Mouse (Mus musculus) kidney, adult 2 months (tissue): ENCODE results near the gene Cdc34. TPM values are rescaled to one million over a fixed set of nuclear protein-coding genes. Genes with fewer than 3 reads are reported as not detected.
"Not testable (repeated sequence)": the region's sequence is repeated elsewhere in the genome, so short reads cannot be mapped to it uniquely, and the experiment has no call there.

Source experiments
- DNase-seq: peaks from one replicate; pipeline ENCODE4 v3.0.0; 2021
- H3K27ac ChIP-seq: fragments of 200-500 bp; 2 replicates; pipeline ENCODE4 v1.5.1; 2012; ENCODE audit warnings: low read depth, low read length, control low read depth, inconsistent platforms; ENCODE audit not compliant: insufficient read depth
- H3K27me3 ChIP-seq: fragments of 200-500 bp; replicated peaks from 2 replicates; pipeline ENCODE4 v1.6.1; 2012; ENCODE audit warnings: mild to moderate bottlenecking, moderate library complexity, low read length, inconsistent platforms; ENCODE audit not compliant: control insufficient read depth, insufficient read depth
- H3K36me3 ChIP-seq: fragments of 200-500 bp; 2 replicates; pipeline ENCODE4 v1.6.1; 2012; ENCODE audit warnings: mild to moderate bottlenecking, moderate library complexity, low read length, inconsistent platforms; ENCODE audit not compliant: control insufficient read depth, insufficient read depth
- H3K4me1 ChIP-seq: fragments of 200-500 bp; 2 replicates; pipeline ENCODE4 v1.6.1; 2011; ENCODE audit warnings: low read length; ENCODE audit not compliant: control insufficient read depth, insufficient read depth
- H3K4me3 ChIP-seq: fragments of 200-500 bp; 2 replicates; pipeline ENCODE4 v1.5.1; 2011; ENCODE audit warnings: mild to moderate bottlenecking, low read depth, low read length, control low read depth; ENCODE audit not compliant: insufficient read depth
- CTCF ChIP-seq: fragments of 200-500 bp; conservative IDR thresholded peaks from 2 replicates; pipeline ENCODE4 v1.5.1; 2011; ENCODE audit warnings: low read depth, mild to moderate bottlenecking, control low read depth, low read length, moderate library complexity, mixed read lengths; ENCODE audit not compliant: insufficient read depth, insufficient read length
- POLR2A ChIP-seq: fragments of 200-500 bp; IDR thresholded peaks from one replicate; pipeline ENCODE4 v1.6.1; 2011; ENCODE audit warnings: low read depth, low read length, control low read depth
- WGBS: fragments of 180-500 bp; shearing (Covaris S2); methylation state at CpG from one replicate; pipeline ENCODE4 v1.1.7; 2018; 5-methylcytosine and 5-hydroxymethylcytosine counted together
- polyA plus RNA-seq: library from polyadenylated mRNA; depleted of rRNA; stranded (reverse); fragments of >200 nt; gene quantifications from 2 replicates; pipeline ENCODE4 v1.2.3, GENCODE M21; 2012

Cdc34 gene
- polyA plus RNA-seq, 1 experiment: 159 TPM

GRCm38 (mm10) chr10:79696129-79696651 is 14.2 kb downstream of the Cdc34 start:
- DNase-seq: no peak
- Histone ChIP-seq H3K27ac (0 out of 2 replicates have a peak overlapping the region, but pooled peaks have one; percentile 6), H3K36me3 (no peaks in the 10 kb centered on the region), H3K4me3 (no peak overlapping the region), H3K27me3 (no peaks in the 10 kb centered on the region), H3K4me1 (no peaks in the 10 kb centered on the region)
- WGBS: 34% methylated on average over 9 of the region's 9 CpGs
- TF ChIP-seq POLR2A: no peak
- no peak for TF ChIP-seq CTCF

- TF ChIP-seq POLR2A: no peak
- TF ChIP-seq CTCF: no peak
- H3K27me3 ChIP-seq: no peaks in the 10 kb centered on the region
- no peak for DNase-seq
- H3K36me3 ChIP-seq: no peaks in the 10 kb centered on the region
- no peak overlapping the region for H3K4me3 ChIP-seq
- no peak overlapping the region for H3K27ac ChIP-seq
- WGBS: 63% methylated on average over 6 of the region's 6 CpGs
- no peaks in the 10 kb centered on the region for H3K4me1 ChIP-seq
These were observed 15.9 kb downstream of the Cdc34 start for GRCm38 (mm10) chr10:79697916-79698315.

DNA sequence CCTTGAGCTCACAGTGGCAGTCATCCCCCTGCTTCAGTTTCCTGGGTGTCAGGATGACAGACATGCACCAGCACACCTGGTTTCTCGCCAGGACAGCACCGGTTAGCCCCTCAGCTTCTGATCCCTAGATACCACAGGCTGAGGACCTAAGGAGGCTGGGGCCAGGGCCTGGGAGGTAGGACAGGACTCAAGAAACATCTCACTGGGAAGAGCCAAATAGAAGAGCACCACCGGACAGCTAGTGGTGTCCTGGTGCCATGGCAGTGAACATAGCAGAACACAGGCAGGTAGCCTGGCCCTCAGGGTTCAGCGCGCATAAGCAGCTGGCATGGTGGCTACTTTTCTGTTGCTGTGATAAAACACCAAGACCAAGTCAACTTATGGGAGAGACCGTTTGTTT is 16.5 kb downstream of the Cdc34 start:
- no peak overlapping the region for H3K4me3 ChIP-seq
- DNase-seq: no peak
- no peak for TF ChIP-seq POLR2A
- TF ChIP-seq CTCF: no peak
- H3K27me3 ChIP-seq: no peaks in the 10 kb centered on the region
- no peaks in the 10 kb centered on the region for H3K36me3 ChIP-seq
- no peaks in the 10 kb centered on the region for H3K4me1 ChIP-seq
- H3K27ac ChIP-seq: no peak overlapping the region
- WGBS: 93% methylated on average over 6 of the region's 6 CpGs

DNA sequence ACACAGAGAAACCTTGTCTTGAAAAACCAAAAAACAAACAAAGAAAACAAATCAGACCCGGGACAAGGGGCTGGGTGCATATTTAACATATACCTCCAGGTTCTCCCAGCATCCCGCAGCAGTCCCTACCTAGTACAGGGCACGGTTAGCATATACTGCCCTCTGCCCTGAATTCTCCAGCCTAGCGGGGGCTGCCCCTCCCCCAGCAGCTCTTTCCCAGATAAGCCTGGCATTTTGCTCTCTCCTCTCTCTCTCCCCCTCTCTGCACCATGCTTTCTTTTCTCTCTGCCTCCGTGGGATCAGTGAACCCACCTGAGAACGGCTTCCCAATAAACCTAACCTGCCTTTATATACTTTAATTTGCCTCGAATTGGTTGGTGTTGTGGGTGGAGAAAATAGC is 18.7 kb downstream of the Cdc34 start:
- 48% methylated on average over 7 of the region's 7 CpGs for WGBS
- Histone ChIP-seq H3K4me3 (no peak overlapping the region), H3K27ac (peak overlapping the region; percentile 62; the same call in 1 of the 2 replicates), H3K36me3 (no peaks in the 10 kb centered on the region), H3K4me1 (peaks cover 8% of the 10 kb centered on the region; the same call in 1 of the 2 replicates), H3K27me3 (no peaks in the 10 kb centered on the region)
- no peak for TF ChIP-seq CTCF
- no peak for TF ChIP-seq POLR2A
- DNase-seq: no peak

- TF ChIP-seq POLR2A: no peak
- TF ChIP-seq CTCF: no peak
- no peaks in the 10 kb centered on the region for H3K27me3 ChIP-seq
- no peaks in the 10 kb centered on the region for H3K36me3 ChIP-seq
- no peak overlapping the region for H3K4me3 ChIP-seq
- DNase-seq: peak; percentile 74
- peaks cover 16% of the 10 kb centered on the region for H3K4me1 ChIP-seq
- peak overlapping the region; percentile 62 for H3K27ac ChIP-seq
- WGBS: 53% methylated on average over 10 of the region's 10 CpGs
These were observed 19.6 kb downstream of the Cdc34 start for GRCm38 (mm10) chr10:79701443-79702129.

GRCm38 (mm10) chr10:79702970-79703369 is 21.0 kb downstream of the Cdc34 start:
- H3K27ac ChIP-seq, DNase-seq, H3K36me3 ChIP-seq, H3K27me3 ChIP-seq, H3K4me3 ChIP-seq: not testable (repeated sequence)
- peaks cover 27% of the 10 kb centered on the region for H3K4me1 ChIP-seq
- 83% methylated on average over 4 of the region's 4 CpGs for WGBS

DNA sequence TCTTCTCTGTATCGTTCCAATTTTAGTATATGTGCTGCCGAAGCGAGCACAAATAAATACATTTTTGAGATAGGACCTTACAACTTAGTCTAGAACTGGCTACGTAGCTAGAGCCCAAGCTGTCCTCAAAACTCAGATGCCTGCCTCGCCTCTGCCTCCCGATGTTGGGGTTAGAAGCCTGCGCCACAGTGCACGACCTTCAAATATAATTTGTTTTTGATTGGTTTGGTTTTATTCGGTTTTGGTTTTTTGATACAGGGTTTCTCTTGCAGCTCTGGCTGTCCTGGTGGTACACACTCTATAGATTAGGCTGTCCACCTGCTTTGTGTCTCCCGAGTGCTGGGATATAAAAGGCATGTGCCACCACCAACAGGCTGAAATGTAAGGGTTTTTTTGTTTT is 21.5 kb downstream of the Cdc34 start:
- 87% methylated on average over 10 of the region's 10 CpGs for WGBS
- no peak for TF ChIP-seq CTCF
- no peak for TF ChIP-seq POLR2A
- peaks cover 27% of the 10 kb centered on the region for H3K4me1 ChIP-seq
- no peak overlapping the region for H3K4me3 ChIP-seq
- no peaks in the 10 kb centered on the region for H3K27me3 ChIP-seq
- no peaks in the 10 kb centered on the region for H3K36me3 ChIP-seq
- DNase-seq: no peak
- H3K27ac ChIP-seq: no peak overlapping the region
